Mouse (Mus musculus) kidney, embryonic 16.5 days (tissue): ENCODE data around the gene Gpn2. TPM values are rescaled to one million over a fixed set of nuclear protein-coding genes. Genes with fewer than 3 reads are reported as not detected.

Experiments used
- ATAC-seq: fragments of 200-750 bp; cut with Nextera tagmentation; 2 replicates; pipeline ENCODE4 v1.8.0; 2017; ENCODE audit warnings: moderate TSS enrichment; ENCODE audit not compliant: low FRiP score, low TSS enrichment
- H3K27ac ChIP-seq: fragments of 300-500 bp; sonication (generic); 2 replicates; pipeline ENCODE4 v1.5.1; 2014; ENCODE audit warnings: low read length
- H3K27me3 ChIP-seq: fragments of 300-500 bp; sonication (generic); 2 replicates; pipeline ENCODE4 v1.6.1; 2014; ENCODE audit warnings: low read length, control low read depth, mixed read lengths; ENCODE audit not compliant: insufficient read depth
- H3K36me3 ChIP-seq: fragments of 300-500 bp; sonication (generic); 2 replicates; pipeline ENCODE4 v1.6.1; 2014; ENCODE audit warnings: low read length, control low read depth, mixed read lengths; ENCODE audit not compliant: insufficient read depth
- H3K4me1 ChIP-seq: fragments of 300-500 bp; sonication (generic); 2 replicates; pipeline ENCODE4 v1.6.1; 2014; ENCODE audit warnings: low read length, control low read depth, mixed read lengths; ENCODE audit not compliant: insufficient read depth
- H3K4me2 ChIP-seq: fragments of 300-500 bp; sonication (generic); replicated peaks from 2 replicates; pipeline ENCODE4 v1.6.1; 2014; ENCODE audit warnings: low read depth, low read length
- H3K4me3 ChIP-seq: fragments of 300-500 bp; sonication (generic); 2 replicates; pipeline ENCODE4 v1.5.1; 2014; ENCODE audit warnings: mild to moderate bottlenecking, low read length
- H3K9ac ChIP-seq: fragments of 300-500 bp; sonication (generic); replicated peaks from 2 replicates; pipeline ENCODE4 v1.6.1; 2014; ENCODE audit warnings: low read length
- H3K9me3 ChIP-seq: fragments of 300-500 bp; sonication (generic); 2 replicates; pipeline ENCODE4 v1.6.1; 2016; ENCODE audit warnings: low read length, control low read depth
- WGBS: fragments of 180-500 bp; shearing (Covaris S2); extraction: QIAGEN DNeasy Blood & Tissue Kit; methylation state at CpG from one replicate; pipeline ENCODE4 v1.1.7; 2014; 5-methylcytosine and 5-hydroxymethylcytosine counted together
- polyA plus RNA-seq: library from polyadenylated mRNA; unstranded; fragments of >200 nt; fragmentation: Nextera tagmentation; extraction: Ambion mirVana; gene quantifications from 2 replicates; pipeline ENCODE4 v1.2.1, GENCODE M21; 2015

Gpn2 gene
- polyA plus RNA-seq, 1 experiment from 2014 or later = 20.9 TPM

DNA sequence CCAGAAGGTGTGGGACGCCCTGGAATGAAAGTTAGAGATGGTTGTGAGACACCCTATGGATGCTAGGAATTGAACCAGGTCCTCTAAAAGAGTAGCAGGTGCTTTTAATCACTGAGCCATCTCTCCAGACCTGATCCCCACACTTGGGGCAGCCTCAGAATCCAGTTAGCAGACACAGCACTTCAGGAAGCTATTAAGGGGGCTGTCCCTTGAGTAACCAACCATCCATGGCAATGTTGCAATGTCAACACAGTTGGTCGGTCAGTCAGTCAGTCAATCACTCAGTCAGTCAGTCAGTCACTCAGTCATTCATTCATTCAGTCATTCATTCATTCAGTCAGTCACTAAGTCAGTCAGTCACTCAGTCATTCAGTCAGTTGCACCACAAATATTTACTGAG lies 44.4 kb downstream of the Gpn2 start:
- Histone ChIP-seq H3K36me3 (peaks cover 19% of the 10 kb centered on the region), H3K27me3 (no peaks in the 10 kb centered on the region), H3K27ac (no peak overlapping the region), H3K4me3 (no peak overlapping the region), H3K9me3 (no peaks in the 10 kb centered on the region), H3K4me2 (no peak overlapping the region), H3K4me1 (peaks cover 41% of the 10 kb centered on the region), H3K9ac (no peak overlapping the region)
- WGBS = 60% methylated on average over 2 of the region's 2 CpGs
- no peak for ATAC-seq

DNA sequence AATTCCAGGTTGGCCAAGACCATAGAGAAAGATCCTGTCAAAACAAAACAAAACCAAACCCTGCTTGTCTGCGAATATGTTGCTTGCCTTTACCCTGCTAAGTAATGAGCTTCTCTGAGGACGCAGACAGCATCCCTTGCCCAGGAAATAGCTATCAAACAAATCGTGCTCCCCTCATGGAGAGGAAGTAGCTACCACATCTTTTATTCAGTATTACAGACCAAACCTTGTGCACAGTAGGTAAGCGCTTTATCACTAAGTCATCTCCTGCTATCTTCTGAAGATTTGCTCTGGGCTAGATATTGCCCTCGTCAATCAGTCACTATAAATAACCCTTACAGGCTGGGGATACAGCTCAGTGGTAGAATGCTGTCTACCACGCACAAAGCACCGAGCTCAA lies 45.0 kb downstream of the Gpn2 start:
- no peak for ATAC-seq
- 86% methylated on average over 7 of the region's 7 CpGs for WGBS
- peaks cover 41% of the 10 kb centered on the region for H3K4me1 ChIP-seq

DNA sequence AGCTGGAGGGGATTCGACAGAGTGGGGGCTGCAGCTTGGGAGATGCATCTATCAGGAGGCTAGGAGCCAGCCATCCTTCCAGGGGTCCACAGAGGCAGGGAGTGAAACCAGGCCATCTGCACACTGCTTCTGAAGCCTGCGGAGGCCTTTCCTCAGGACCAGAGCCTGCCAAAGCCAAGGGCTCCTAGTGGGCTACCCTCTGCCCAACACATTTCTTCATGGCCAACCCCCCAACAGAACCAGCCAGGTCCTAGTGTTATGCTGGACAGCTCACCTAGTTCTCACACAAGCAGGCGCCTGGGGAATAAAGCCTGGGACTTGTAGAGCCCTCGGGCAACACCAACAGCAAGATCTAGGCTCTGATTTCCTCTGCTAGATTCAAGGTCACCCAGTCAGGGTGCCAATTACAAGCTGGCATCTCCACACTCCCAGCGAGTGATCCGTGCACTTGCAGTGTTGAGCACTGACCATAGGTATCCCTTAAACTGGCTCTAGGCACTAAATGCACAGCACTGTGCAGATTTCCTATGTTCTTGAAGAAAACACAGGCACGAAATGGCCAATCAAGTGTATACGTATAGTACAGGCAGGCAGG lies 46.3 kb downstream of the Gpn2 start:
- 83% methylated on average over 8 of the region's 8 CpGs for WGBS
- no peak overlapping the region for H3K4me3 ChIP-seq
- ATAC-seq = no peak
- H3K27ac ChIP-seq = no peak overlapping the region
- no peaks in the 10 kb centered on the region for H3K9me3 ChIP-seq
- peaks cover 9% of the 10 kb centered on the region; the same call in 1 of the 2 replicates for H3K36me3 ChIP-seq
- H3K9ac ChIP-seq = no peak overlapping the region
- H3K4me2 ChIP-seq = no peak overlapping the region
- H3K4me1 ChIP-seq = peaks cover 38% of the 10 kb centered on the region
- H3K27me3 ChIP-seq = no peaks in the 10 kb centered on the region

More for the DNA sequence above, 45.0 kb downstream of the Gpn2 start:
- Histone ChIP-seq H3K27ac (no peak overlapping the region), H3K27me3 (no peaks in the 10 kb centered on the region), H3K4me3 (no peak overlapping the region), H3K4me2 (no peak overlapping the region), H3K36me3 (peaks cover 19% of the 10 kb centered on the region), H3K9me3 (no peaks in the 10 kb centered on the region), H3K9ac (no peak overlapping the region)

DNA sequence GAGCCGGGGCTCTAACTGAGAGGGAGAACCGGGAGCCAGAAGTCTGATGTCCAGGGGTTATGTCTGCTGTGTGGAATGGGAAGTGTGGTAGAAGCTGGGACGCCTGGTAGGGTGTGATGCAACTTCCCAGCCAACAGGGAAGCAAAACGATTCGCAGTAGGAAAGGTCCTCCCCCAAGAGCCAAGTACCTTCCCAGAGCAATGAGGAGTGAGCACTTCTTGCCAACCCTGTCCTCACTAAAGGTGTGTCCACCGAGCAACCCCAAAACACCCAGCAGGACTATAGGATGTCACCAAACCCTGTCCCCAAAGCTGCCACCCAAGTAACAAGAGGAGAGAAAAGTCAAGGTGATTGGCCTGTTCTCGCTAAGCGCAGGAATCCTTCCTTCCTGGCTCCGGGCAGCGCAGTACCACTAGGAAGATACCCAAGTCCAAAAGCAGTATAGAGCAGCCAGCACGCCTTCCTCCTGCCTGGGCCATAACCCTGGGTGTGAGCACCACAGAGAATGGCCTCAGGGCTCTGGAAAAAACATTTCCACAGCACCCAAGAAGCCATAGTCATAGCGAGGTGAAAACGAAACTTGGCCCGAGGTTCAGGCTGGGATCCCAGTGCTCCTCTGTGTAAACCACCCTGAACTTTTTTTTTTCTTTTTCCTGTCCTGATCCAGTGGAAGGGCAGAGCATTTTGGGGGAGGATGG lies 47.1 kb downstream of the Gpn2 start:
- H3K4me3 ChIP-seq = peak overlapping the region; percentile 6; the same call in 1 of the 2 replicates
- no peak for ATAC-seq
- no peaks in the 10 kb centered on the region for H3K27me3 ChIP-seq
- H3K9ac ChIP-seq = peak overlapping the region; percentile 96
- H3K36me3 ChIP-seq = peaks cover 7% of the 10 kb centered on the region; the same call in 1 of the 2 replicates
- H3K4me1 ChIP-seq = peaks cover 30% of the 10 kb centered on the region
- no peak overlapping the region for H3K27ac ChIP-seq
- no peaks in the 10 kb centered on the region for H3K9me3 ChIP-seq
- H3K4me2 ChIP-seq = peak overlapping the region; percentile 78
- WGBS = 70% methylated on average over 14 of the region's 14 CpGs

DNA sequence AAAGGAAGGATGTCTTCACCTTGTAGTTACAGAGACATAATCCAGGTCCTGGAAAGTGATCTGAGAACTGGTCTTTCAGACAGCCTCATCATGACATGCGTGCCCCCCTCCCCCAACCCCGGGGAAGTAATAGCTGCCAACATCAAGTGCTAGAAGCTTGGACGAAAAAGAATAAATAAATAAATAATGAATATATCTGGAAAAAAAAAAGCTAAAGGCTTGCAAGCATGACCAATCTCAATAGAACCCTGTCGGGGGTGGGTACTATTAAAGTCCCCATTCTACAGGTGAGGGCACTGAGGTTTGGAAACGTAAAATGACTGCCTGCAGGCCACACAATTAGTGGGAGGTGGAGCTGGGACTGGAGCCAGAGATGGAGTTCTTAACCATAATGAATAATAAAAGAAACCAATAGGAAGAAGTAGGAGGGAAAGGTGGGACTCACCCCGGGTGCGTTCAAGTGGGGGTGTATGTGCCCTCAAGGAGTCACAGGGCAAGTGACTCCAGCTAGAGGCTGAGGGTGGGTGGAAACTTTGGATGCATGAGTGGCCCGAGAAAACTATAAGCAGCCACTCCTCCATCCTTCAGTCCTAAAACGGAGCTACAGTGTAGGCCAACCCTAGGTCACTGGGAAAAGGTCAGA lies 47.7 kb downstream of the Gpn2 start:
- Histone ChIP-seq H3K27me3 (no peaks in the 10 kb centered on the region), H3K4me3 (peak overlapping the region; percentile 83), H3K36me3 (peaks cover 2% of the 10 kb centered on the region; the same call in 1 of the 2 replicates), H3K4me2 (peak overlapping the region; percentile 78), H3K9me3 (no peaks in the 10 kb centered on the region), H3K27ac (peak overlapping the region; percentile 79), H3K9ac (peak overlapping the region; percentile 96), H3K4me1 (peaks cover 24% of the 10 kb centered on the region)
- no peak for ATAC-seq
- WGBS = 25% methylated on average over 9 of the region's 9 CpGs

DNA sequence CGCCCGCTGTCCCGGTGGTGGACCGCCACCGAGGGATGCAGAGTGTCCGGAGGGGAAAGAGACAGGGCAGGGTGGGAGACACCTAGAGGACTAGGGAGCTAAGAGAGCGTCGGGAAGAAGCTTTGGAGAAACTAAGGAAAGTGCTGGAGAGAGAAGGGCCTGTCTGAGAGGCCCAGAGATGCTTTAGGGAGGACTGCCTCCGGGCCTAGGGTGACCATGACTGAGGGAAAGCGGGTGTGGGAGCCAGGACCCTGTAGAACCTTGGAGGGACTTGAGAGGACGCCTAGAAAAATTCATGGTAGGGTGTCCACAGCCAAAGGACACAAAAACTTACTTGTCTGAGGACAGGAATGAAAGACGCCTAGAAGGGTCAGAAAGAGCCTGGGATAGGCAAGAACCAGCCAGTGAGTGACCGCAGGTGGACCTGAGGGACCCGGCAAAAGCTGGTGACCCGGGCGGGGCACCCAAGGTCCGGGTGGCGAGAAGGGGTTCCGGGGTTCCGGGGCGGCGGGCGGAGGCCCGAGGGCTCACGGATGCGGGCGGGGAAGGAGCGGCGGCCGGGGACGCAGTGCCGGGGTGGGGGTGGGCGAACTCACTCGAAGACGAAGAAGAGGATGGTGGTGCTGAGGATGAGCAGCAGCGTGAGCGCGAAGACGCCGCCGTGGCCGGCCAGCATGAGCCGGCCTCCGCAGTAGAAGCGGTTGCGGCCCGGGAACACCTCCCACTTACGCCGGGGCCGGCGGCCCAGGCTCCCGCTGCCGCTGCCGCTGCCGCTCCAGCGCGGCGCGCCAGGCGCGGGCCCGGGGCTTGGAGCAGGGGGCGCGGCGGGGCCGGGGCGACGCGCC lies 48.5 kb downstream of the Gpn2 start:
- Histone ChIP-seq H3K9ac (peak overlapping the region; percentile 96), H3K36me3 (no peaks in the 10 kb centered on the region), H3K27me3 (no peaks in the 10 kb centered on the region), H3K4me3 (peak overlapping the region; percentile 83), H3K27ac (peak overlapping the region; percentile 79), H3K4me2 (peak overlapping the region; percentile 78), H3K9me3 (no peaks in the 10 kb centered on the region), H3K4me1 (peaks cover 21% of the 10 kb centered on the region)
- under 1% methylated on average over 51 of the region's 69 CpGs for WGBS
- peak; percentile 35 for ATAC-seq

DNA sequence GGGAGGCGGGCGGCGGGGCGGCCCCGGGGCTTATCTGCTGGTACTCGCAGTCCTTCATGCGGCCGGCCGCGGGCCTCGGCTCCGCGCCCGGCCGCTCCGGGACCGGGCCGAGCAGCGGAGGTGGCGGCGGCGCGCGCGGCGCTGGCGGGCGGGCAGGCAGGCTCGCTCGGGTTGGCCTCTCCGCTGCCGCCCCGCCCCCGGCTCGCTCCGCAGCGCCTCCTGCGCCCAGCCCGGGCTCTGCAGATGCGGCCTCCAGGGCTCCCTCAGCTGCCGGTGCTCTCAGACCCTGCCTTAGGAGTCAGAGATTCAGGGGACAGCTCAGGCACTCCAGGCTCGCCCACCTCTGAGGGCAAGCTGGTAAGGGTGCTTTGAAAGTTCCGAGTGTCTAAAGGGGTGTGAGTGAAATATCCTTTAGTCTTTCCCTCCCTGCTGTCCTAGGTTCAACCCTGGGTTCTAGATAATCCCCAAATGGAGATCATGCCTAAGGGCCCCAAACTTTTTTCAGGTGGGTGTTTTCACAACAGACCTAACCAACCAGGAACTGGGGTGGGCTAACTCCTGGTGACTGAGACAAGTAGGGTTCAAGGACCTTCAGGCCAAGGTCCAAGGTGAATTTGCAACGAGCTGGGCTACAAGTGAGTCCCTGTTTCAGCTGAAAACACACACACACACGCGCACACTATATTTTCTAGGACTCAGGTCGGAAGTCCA lies 49.3 kb downstream of the Gpn2 start:
- Histone ChIP-seq H3K9ac (peak overlapping the region; percentile 96), H3K4me2 (peak overlapping the region; percentile 78), H3K4me1 (peaks cover 21% of the 10 kb centered on the region), H3K27me3 (no peaks in the 10 kb centered on the region), H3K36me3 (no peaks in the 10 kb centered on the region), H3K9me3 (no peaks in the 10 kb centered on the region), H3K27ac (peak overlapping the region; percentile 79), H3K4me3 (peak overlapping the region; percentile 83)
- 12% methylated on average over 24 of the region's 47 CpGs for WGBS
- ATAC-seq = peak; percentile 86

DNA sequence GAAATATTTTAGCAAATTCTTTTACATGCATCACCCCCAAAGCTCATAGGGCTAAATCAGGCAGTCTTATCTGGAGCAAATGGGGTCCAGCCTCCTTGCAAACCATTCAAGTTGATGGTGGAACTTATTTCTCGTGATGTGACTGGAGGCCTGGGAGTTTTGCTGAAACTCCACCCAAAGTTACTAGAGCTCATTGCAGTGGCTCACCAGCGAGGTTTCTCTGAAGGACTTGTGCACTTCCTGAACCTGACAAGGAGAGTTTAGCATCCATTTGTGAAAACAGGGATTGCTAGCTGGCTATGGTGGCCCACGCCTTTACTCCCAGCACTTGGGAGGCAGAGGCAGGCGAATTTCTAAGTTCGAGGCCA lies 49.9 kb downstream of the Gpn2 start:
- no peak overlapping the region for H3K4me2 ChIP-seq
- H3K27me3 ChIP-seq = no peaks in the 10 kb centered on the region
- no peaks in the 10 kb centered on the region for H3K36me3 ChIP-seq
- no peak for ATAC-seq
- H3K27ac ChIP-seq = no peak overlapping the region
- no peaks in the 10 kb centered on the region for H3K9me3 ChIP-seq
- no peak overlapping the region for H3K9ac ChIP-seq
- 79% methylated on average over 5 of the region's 5 CpGs for WGBS
- H3K4me3 ChIP-seq = no peak overlapping the region
- H3K4me1 ChIP-seq = peaks cover 21% of the 10 kb centered on the region
